Comparison of ENCODE assay signal across 9 mouse cellular contexts in the genomic region with DNA sequence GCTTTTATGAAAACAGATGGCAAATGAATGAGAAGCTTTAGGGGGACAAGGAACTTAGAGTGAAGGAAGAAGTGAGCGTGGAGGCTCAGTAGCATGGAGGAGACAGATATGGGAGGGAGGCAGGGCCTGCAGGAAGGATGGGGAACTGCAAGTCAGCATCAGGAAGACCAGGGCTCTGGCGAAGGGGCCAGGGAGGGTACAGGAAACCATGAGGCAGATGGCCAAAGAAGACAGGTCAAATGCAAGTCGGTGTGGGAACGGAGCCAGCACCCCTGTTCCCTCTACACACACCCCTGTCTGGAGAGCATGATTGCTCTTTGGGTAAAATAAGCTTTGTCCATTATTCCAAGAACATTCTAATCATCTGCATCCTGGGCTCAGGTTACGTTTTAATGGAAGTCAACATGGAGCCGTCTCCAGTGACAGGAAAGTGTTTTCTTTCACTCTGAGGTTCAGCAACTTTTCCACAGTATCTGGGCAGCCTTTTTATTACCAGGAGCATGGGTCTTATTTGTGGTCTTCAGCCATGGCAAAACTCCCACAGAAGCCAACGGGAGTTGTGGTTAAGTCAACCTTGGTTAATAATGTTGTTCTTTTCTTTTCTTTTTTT.
DNase-seq lines count a peak whose midpoint lies in the region; TF ChIP-seq lines count a peak whose summit lies in the region.
"Had no signal": no experiment of that assay in that cellular context is flagged by ENCODE, and none has a peak within 500 bp of the region (broad histone marks: within the 10 kb centered on the region; RNA-seq: fewer than 3 reads in every experiment).

No protein-coding gene starts in this region.

- H3K36me3 ChIP-seq in testis, adult 2 months (ENCODE audit: control insufficient read depth, insufficient read depth, low read length): no peaks in the 10 kb centered on the region
- H3K36me3 ChIP-seq in embryonic facial prominence, embryonic 10.5 days (replicated peaks): no peaks in the 10 kb centered on the region
- no peaks in the 10 kb centered on the region for H3K36me3 ChIP-seq in midbrain, embryonic 10.5 days

- WGBS in embryonic facial prominence, embryonic 10.5 days: 62% methylated on average over 7 of the region's 7 CpGs
- WGBS in midbrain, embryonic 10.5 days: 77% methylated on average over 7 of the region's 7 CpGs

- H3K4me1 ChIP-seq in testis, adult 2 months (ENCODE audit: control insufficient read depth, insufficient read depth, low read length): no peaks in the 10 kb centered on the region
- H3K4me1 ChIP-seq in embryonic facial prominence, embryonic 10.5 days: peaks cover 7% of the 10 kb centered on the region; the same call in 1 of the 2 replicates
- no peaks in the 10 kb centered on the region for H3K4me1 ChIP-seq in midbrain, embryonic 10.5 days

- no peaks in the 10 kb centered on the region for H3K9me3 ChIP-seq in embryonic facial prominence, embryonic 10.5 days
- no peaks in the 10 kb centered on the region for H3K9me3 ChIP-seq in midbrain, embryonic 10.5 days (replicated peaks)

- H3K27ac ChIP-seq in testis, adult 2 months (ENCODE audit: control insufficient read depth, insufficient read depth, low read depth, low read length): no peak overlapping the region
- no peak overlapping the region for H3K27ac ChIP-seq in embryonic facial prominence, embryonic 10.5 days (replicated peaks)
- H3K27ac ChIP-seq in midbrain, embryonic 10.5 days (replicated peaks): no peak overlapping the region
- H3K27ac ChIP-seq: macrophage had no signal

- intact Hi-C loops in left cerebral cortex, postnatal 10 days (cut with DNase I): no loop called here
- intact Hi-C loops in heart, postnatal 14 days (cut with DNase I): no loop called here

- no peak overlapping the region for H3K4me3 ChIP-seq in testis, adult 2 months (ENCODE audit: control insufficient read depth, low read depth, low read length)
- H3K4me3 ChIP-seq in embryonic facial prominence, embryonic 10.5 days: no peak overlapping the region
- H3K4me3 ChIP-seq in midbrain, embryonic 10.5 days: no peak overlapping the region

- H3K27me3 ChIP-seq in testis, adult 2 months (ENCODE audit: control insufficient read depth, insufficient read depth, low read length): no peaks in the 10 kb centered on the region
- H3K27me3 ChIP-seq in embryonic facial prominence, embryonic 10.5 days (replicated peaks; ENCODE audit: low read depth, poor library complexity, severe bottlenecking): no peaks in the 10 kb centered on the region
- H3K27me3 ChIP-seq in midbrain, embryonic 10.5 days (ENCODE audit: low read depth, poor library complexity, severe bottlenecking): no peaks in the 10 kb centered on the region

- no peak for TF ChIP-seq POLR2A in testis, adult 2 months (IDR thresholded peaks at IDR 0.05; ENCODE audit: control insufficient read depth, low read depth, low read length)

- no peak for DNase-seq in testis, postnatal 14 days (ENCODE audit: low spot score)
- DNase-seq in embryonic facial prominence, embryonic 10.5 days (ENCODE audit: low spot score): peak; percentile 29
- DNase-seq in left cerebral cortex, postnatal 10 days (ENCODE audit: extremely low spot score in 1 of 2, low spot score in 2 of 2): peak; percentile 19 to 62
- DNase-seq in right cerebral cortex, postnatal 4 days: peak; percentile 9
- no peak for DNase-seq in midbrain, embryonic 10.5 days (ENCODE audit: low spot score)
- no peak for DNase-seq in heart, postnatal 14 days
- no peak for DNase-seq in thymus, postnatal 36 days

- TF ChIP-seq CTCF in testis, adult 2 months (IDR thresholded peaks at IDR 0.05; ENCODE audit: control insufficient read depth, insufficient read depth, insufficient replicate concordance, low read depth, low read length): peak; percentile 10; the same call in 1 of the 2 replicates

Comparison
In these comparisons a context has a peak if more than half of its experiments do, and no peak if none do; other contexts are left out.
1. DNase-seq: peak in embryonic facial prominence, embryonic 10.5 days (single experiment), left cerebral cortex, postnatal 10 days (2 of 2) and right cerebral cortex, postnatal 4 days (single experiment); none in testis, postnatal 14 days (single experiment), midbrain, embryonic 10.5 days (single experiment), heart, postnatal 14 days (0 of 2) and thymus, postnatal 36 days (0 of 2).